Mouse (Mus musculus) hindbrain, embryonic 15.5 days (tissue): Measurements from ENCODE around the gene Sugct. TPM values are rescaled to one million over a fixed set of nuclear protein-coding genes. Genes with fewer than 3 reads are reported as not detected.

Source experiments
- ATAC-seq: fragments of 200-750 bp; cut with Nextera tagmentation; 2 replicates; pipeline ENCODE4 v1.8.0; 2017; ENCODE audit warnings: low read depth, moderate number of reproducible peaks, moderate TSS enrichment; ENCODE audit not compliant: low FRiP score
- H3K27ac ChIP-seq: fragments of 300-500 bp; sonication (generic); replicated peaks from 2 replicates; pipeline ENCODE4 v1.5.1; 2015; ENCODE audit warnings: mild to moderate bottlenecking, inconsistent platforms
- H3K27me3 ChIP-seq: fragments of 300-500 bp; sonication (generic); 2 replicates; pipeline ENCODE4 v1.6.1; 2015; ENCODE audit warnings: control low read depth, inconsistent platforms
- H3K36me3 ChIP-seq: fragments of 300-500 bp; sonication (generic); 2 replicates; pipeline ENCODE4 v1.6.1; 2015; ENCODE audit warnings: control low read depth, inconsistent platforms
- H3K4me1 ChIP-seq: fragments of 300-500 bp; sonication (generic); replicated peaks from 2 replicates; pipeline ENCODE4 v1.6.1; 2015; ENCODE audit warnings: control low read depth, inconsistent platforms
- H3K4me2 ChIP-seq: fragments of 300-500 bp; sonication (generic); 2 replicates; pipeline ENCODE4 v1.6.1; 2015; ENCODE audit warnings: moderate library complexity, mild to moderate bottlenecking, inconsistent platforms
- H3K4me3 ChIP-seq: fragments of 300-500 bp; sonication (generic); 2 replicates; pipeline ENCODE4 v1.5.1; 2015; ENCODE audit warnings: mild to moderate bottlenecking, inconsistent platforms
- H3K9ac ChIP-seq: fragments of 300-500 bp; sonication (generic); 2 replicates; pipeline ENCODE4 v1.6.1; 2015; ENCODE audit warnings: inconsistent platforms
- H3K9me3 ChIP-seq: fragments of 300-500 bp; sonication (generic); 2 replicates; pipeline ENCODE4 v1.6.1; 2016; ENCODE audit warnings: control low read depth, inconsistent platforms
- WGBS: fragments of 180-500 bp; shearing (Covaris S2); methylation state at CpG from one replicate; pipeline ENCODE4 v1.1.7; 2015; 5-methylcytosine and 5-hydroxymethylcytosine counted together
- polyA plus RNA-seq: library from polyadenylated mRNA; unstranded; fragments of >200 nt; fragmentation: Nextera tagmentation; extraction: Ambion mirVana; gene quantifications from 2 replicates; pipeline ENCODE4 v1.2.1, GENCODE M21; 2015

Gene Sugct
- polyA plus RNA-seq, 1 experiment from 2014 or later = 2.6 TPM

DNA sequence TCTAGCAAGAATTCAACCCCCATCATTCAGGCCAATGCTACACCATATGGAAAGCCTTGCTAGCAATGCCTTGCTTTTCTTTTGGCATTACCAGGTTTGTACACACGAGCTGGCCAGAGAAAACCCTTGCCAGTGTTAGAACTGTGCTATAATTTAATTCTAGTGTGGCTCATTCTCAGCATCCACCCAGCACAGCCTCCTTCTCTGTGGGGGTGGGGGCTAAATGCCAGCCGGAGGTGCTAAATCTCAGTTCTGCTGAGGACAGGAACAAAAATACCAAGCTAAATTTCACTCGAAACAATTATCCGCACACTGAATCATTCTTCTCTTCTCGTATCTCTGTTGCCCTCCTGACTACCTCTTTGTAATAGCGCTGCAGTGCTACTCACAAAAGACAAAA, 717.6 kb downstream of the Sugct start:
- H3K9ac ChIP-seq = no peak overlapping the region
- H3K4me2 ChIP-seq = no peak overlapping the region
- no peaks in the 10 kb centered on the region for H3K4me1 ChIP-seq
- WGBS = 60% methylated on average over 6 of the region's 6 CpGs
- H3K27ac ChIP-seq = no peak overlapping the region
- no peaks in the 10 kb centered on the region for H3K27me3 ChIP-seq
- no peaks in the 10 kb centered on the region for H3K9me3 ChIP-seq
- no peak overlapping the region for H3K4me3 ChIP-seq
- ATAC-seq = no peak
- H3K36me3 ChIP-seq = no peaks in the 10 kb centered on the region

DNA sequence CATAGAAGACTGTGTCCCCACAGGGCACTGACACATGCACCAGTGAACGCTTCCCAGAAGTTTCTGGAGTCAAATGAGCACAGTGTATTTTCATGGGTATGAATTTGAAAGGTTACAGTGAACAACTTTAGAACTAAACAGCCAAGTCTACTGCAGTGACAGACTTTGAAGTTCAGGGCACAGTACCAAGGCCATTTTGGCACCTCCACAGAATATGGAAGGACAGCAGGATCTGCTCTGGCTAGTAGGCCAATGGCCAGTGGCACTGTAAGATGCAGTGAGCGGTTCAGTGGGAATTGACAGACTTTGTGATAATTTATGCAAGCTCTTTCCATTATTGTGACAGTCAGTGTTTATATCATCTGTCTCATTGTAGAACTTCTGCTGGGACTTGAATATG, 724.1 kb downstream of the Sugct start:
- no peak for ATAC-seq
- Histone ChIP-seq H3K9me3 (no peaks in the 10 kb centered on the region), H3K4me2 (no peak overlapping the region), H3K36me3 (no peaks in the 10 kb centered on the region), H3K4me3 (no peak overlapping the region), H3K27me3 (no peaks in the 10 kb centered on the region), H3K9ac (no peak overlapping the region), H3K4me1 (no peaks in the 10 kb centered on the region), H3K27ac (no peak overlapping the region)
- WGBS = 85% methylated on average over 2 of the region's 2 CpGs

GRCm38 (mm10) chr13:16968995-16969394, 726.4 kb downstream of the Sugct start:
- no peak overlapping the region for H3K27ac ChIP-seq
- H3K9me3 ChIP-seq = no peaks in the 10 kb centered on the region
- H3K4me1 ChIP-seq = no peaks in the 10 kb centered on the region
- WGBS = 90% methylated on average over 5 of the region's 5 CpGs
- no peak overlapping the region for H3K9ac ChIP-seq
- no peak overlapping the region for H3K4me3 ChIP-seq
- H3K36me3 ChIP-seq = no peaks in the 10 kb centered on the region
- no peak for ATAC-seq
- H3K27me3 ChIP-seq = no peaks in the 10 kb centered on the region
- H3K4me2 ChIP-seq = no peak overlapping the region

- H3K4me2 ChIP-seq = no peak overlapping the region
- ATAC-seq = no peak
- no peaks in the 10 kb centered on the region for H3K27me3 ChIP-seq
- H3K36me3 ChIP-seq = no peaks in the 10 kb centered on the region
- H3K4me1 ChIP-seq = no peaks in the 10 kb centered on the region
- no peaks in the 10 kb centered on the region for H3K9me3 ChIP-seq
- H3K9ac ChIP-seq = no peak overlapping the region
- H3K27ac ChIP-seq = no peak overlapping the region
- WGBS = 68% methylated on average over 4 of the region's 4 CpGs
- no peak overlapping the region for H3K4me3 ChIP-seq
Measured at GRCm38 (mm10) chr13:16964823-16965475, 730.4 kb downstream of the Sugct start.

GRCm38 (mm10) chr13:16952045-16952444, 743.3 kb downstream of the Sugct start:
- H3K4me2 ChIP-seq = no peak overlapping the region
- no peaks in the 10 kb centered on the region for H3K27me3 ChIP-seq
- H3K27ac ChIP-seq = no peak overlapping the region
- no peak for ATAC-seq
- H3K36me3 ChIP-seq = no peaks in the 10 kb centered on the region
- no peak overlapping the region for H3K4me3 ChIP-seq
- no peak overlapping the region for H3K9ac ChIP-seq
- H3K9me3 ChIP-seq = no peaks in the 10 kb centered on the region
- 68% methylated on average over 4 of the region's 4 CpGs for WGBS
- H3K4me1 ChIP-seq = no peaks in the 10 kb centered on the region

DNA sequence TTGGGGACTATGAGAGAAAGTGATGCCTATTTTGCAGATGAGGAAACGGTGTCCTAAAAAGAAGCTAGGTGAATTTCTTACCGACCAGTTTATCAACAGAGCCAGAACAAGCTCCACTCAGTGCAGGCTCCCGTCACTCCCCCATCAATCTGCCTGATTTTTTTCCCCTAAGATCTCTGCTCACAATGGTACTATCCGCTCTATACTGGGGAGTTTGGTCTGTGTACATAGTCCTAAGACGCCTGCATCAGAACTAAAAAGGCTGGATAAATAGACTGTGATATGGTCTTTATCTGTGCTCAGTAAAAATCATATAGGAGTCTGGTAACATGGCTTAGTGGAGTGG, 755.9 kb downstream of the Sugct start:
- no peak overlapping the region for H3K4me3 ChIP-seq
- H3K4me2 ChIP-seq = no peak overlapping the region
- H3K9ac ChIP-seq = no peak overlapping the region
- no peaks in the 10 kb centered on the region for H3K36me3 ChIP-seq
- H3K4me1 ChIP-seq = no peaks in the 10 kb centered on the region
- ATAC-seq = no peak
- H3K27ac ChIP-seq = no peak overlapping the region
- H3K27me3 ChIP-seq = no peaks in the 10 kb centered on the region
- no peaks in the 10 kb centered on the region for H3K9me3 ChIP-seq
- WGBS = 89% methylated on average over 5 of the region's 5 CpGs

DNA sequence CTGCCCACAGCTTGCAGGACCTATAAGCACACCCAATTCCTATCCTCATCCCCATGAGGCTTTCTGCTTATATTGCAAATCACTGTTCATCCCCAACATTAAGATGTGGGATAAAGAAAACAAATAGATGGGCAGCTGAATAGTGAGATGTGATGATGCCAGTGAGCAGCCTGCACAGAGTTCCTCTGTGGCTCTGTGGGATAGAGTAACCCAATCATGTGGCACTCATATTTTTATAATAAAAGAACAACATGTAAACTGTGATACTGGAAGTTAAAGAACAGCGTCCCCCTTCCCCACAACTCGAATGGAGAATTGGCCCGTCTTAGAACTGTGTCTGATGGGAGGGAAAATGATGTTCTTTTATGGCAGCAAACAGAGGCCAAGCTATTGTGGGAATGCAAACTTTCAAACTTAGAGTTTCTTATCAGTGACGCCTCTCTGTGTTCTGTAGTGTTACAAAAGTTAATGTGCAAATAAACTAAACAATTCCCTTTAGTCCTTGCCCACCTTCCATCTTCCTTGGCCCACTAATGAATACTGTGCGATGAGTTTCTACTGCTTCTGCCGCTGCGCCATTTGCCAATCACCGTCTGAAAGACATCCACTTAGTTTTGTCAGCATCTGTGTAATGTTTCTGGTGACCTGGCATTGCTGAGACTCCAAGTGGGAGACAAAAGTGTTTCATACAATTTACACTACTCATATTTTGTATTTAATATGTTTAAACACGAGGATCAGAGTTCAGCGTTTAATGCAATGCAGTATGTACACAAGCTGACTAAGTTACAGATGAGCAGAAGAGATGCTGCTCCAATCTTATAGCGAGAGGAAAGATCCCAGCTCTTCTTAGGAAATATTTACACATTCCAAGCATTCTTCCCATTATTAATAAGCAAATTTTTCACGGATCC, 756.5 kb downstream of the Sugct start:
- H3K36me3 ChIP-seq = no peaks in the 10 kb centered on the region
- H3K27ac ChIP-seq = no peak overlapping the region
- 89% methylated on average over 12 of the region's 12 CpGs for WGBS
- H3K9me3 ChIP-seq = no peaks in the 10 kb centered on the region
- no peaks in the 10 kb centered on the region for H3K27me3 ChIP-seq
- H3K4me3 ChIP-seq = no peak overlapping the region
- H3K9ac ChIP-seq = no peak overlapping the region
- no peak overlapping the region for H3K4me2 ChIP-seq
- no peak for ATAC-seq
- H3K4me1 ChIP-seq = no peaks in the 10 kb centered on the region

GRCm38 (mm10) chr13:16937422-16938202, 757.7 kb downstream of the Sugct start:
- H3K27ac ChIP-seq = no peak overlapping the region
- H3K36me3 ChIP-seq = no peaks in the 10 kb centered on the region
- H3K9me3 ChIP-seq = no peaks in the 10 kb centered on the region
- ATAC-seq = no peak
- no peaks in the 10 kb centered on the region for H3K4me1 ChIP-seq
- H3K9ac ChIP-seq = no peak overlapping the region
- H3K27me3 ChIP-seq = no peaks in the 10 kb centered on the region
- WGBS = 79% methylated on average over 11 of the region's 11 CpGs
- no peak overlapping the region for H3K4me2 ChIP-seq
- H3K4me3 ChIP-seq = no peak overlapping the region

- no peak overlapping the region for H3K4me2 ChIP-seq
Measured at GRCm38 (mm10) chr13:16935029-16935428, 760.3 kb downstream of the Sugct start.

DNA sequence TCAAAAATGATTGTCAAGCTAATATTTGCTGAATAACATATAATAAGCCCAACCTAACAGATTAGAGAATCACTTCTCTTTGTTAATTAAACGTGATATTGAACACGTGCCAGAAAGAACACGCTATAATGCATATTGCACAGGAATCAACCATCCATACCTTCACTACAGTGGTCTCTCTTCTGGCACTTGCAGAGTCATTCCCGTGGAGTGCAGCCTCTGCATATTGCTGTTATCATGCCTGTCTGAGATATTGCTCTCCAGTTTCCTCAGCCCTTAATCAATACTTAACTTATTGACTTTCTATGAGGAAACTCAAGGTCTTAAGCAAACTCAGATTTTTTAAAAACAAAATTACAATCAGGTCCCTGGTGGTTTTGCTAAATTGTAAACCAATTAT, 761.8 kb downstream of the Sugct start:
- Histone ChIP-seq H3K9ac (no peak overlapping the region), H3K27ac (no peak overlapping the region), H3K27me3 (no peaks in the 10 kb centered on the region), H3K4me2 (no peak overlapping the region), H3K4me3 (no peak overlapping the region), H3K4me1 (no peaks in the 10 kb centered on the region), H3K36me3 (no peaks in the 10 kb centered on the region), H3K9me3 (no peaks in the 10 kb centered on the region)
- WGBS = 84% methylated on average over 4 of the region's 4 CpGs
- ATAC-seq = no peak

More at GRCm38 (mm10) chr13:16935029-16935428, 760.3 kb downstream of the Sugct start:
- 80% methylated on average over 1 of the region's 1 CpGs for WGBS
- Histone ChIP-seq H3K9ac (no peak overlapping the region), H3K27ac (no peak overlapping the region), H3K36me3 (no peaks in the 10 kb centered on the region), H3K4me3 (no peak overlapping the region), H3K4me1 (no peaks in the 10 kb centered on the region), H3K27me3 (no peaks in the 10 kb centered on the region), H3K9me3 (no peaks in the 10 kb centered on the region)
- ATAC-seq = no peak

- no peak for ATAC-seq
- H3K4me1 ChIP-seq = no peaks in the 10 kb centered on the region
- H3K36me3 ChIP-seq = no peaks in the 10 kb centered on the region
- no peaks in the 10 kb centered on the region for H3K27me3 ChIP-seq
- 45% methylated on average over 4 of the region's 4 CpGs for WGBS
- no peak overlapping the region for H3K4me3 ChIP-seq
- H3K9me3 ChIP-seq = no peaks in the 10 kb centered on the region
- no peak overlapping the region for H3K4me2 ChIP-seq
- H3K9ac ChIP-seq = no peak overlapping the region
- H3K27ac ChIP-seq = no peak overlapping the region
Measured at GRCm38 (mm10) chr13:16921305-16921704, 774.0 kb downstream of the Sugct start.

- no peak overlapping the region for H3K4me2 ChIP-seq
- no peak overlapping the region for H3K27ac ChIP-seq
Measured at GRCm38 (mm10) chr13:16915697-16916096, 779.7 kb downstream of the Sugct start.

More at GRCm38 (mm10) chr13:16915697-16916096, 779.7 kb downstream of the Sugct start:
- no peak for ATAC-seq
- H3K36me3 ChIP-seq = no peaks in the 10 kb centered on the region
- no peaks in the 10 kb centered on the region for H3K9me3 ChIP-seq
- no peak overlapping the region for H3K9ac ChIP-seq
- no peaks in the 10 kb centered on the region for H3K4me1 ChIP-seq
- H3K4me3 ChIP-seq = no peak overlapping the region
- no peaks in the 10 kb centered on the region for H3K27me3 ChIP-seq
